Mouse (Mus musculus) midbrain, postnatal 0 days (tissue): ENCODE results near the gene Ddx27. TPM values are rescaled to one million over a fixed set of nuclear protein-coding genes. Genes with fewer than 3 reads are reported as not detected.
"Not testable (repeated sequence)": the region's sequence is repeated elsewhere in the genome, so short reads cannot be mapped to it uniquely, and the experiment has no call there.

Experiments
- ATAC-seq: fragments of 200-750 bp; cut with Nextera tagmentation; 2 replicates; pipeline ENCODE4 v1.8.0; 2017; ENCODE audit warnings: moderate number of reproducible peaks, mild to moderate bottlenecking, moderate TSS enrichment, moderate library complexity; ENCODE audit not compliant: low FRiP score
- DNase-seq: peaks from one replicate; pipeline ENCODE4 v3.0.0-alpha.2; 2015; ENCODE audit warnings: low spot score
- H3K27ac ChIP-seq: fragments of 300-500 bp; sonication (generic); 2 replicates; pipeline ENCODE4 v1.5.1; 2014; ENCODE audit warnings: low read depth, mild to moderate bottlenecking, low read length, mixed read lengths
- H3K27me3 ChIP-seq: fragments of 300-500 bp; sonication (generic); 2 replicates; pipeline ENCODE4 v1.6.1; 2014; ENCODE audit warnings: low read length, control low read depth, mixed read lengths; ENCODE audit not compliant: insufficient read depth
- H3K36me3 ChIP-seq: fragments of 300-500 bp; sonication (generic); 2 replicates; pipeline ENCODE4 v1.6.1; 2014; ENCODE audit warnings: low read length, control low read depth, mixed read lengths; ENCODE audit not compliant: insufficient read depth
- H3K4me1 ChIP-seq: fragments of 300-500 bp; sonication (generic); 2 replicates; pipeline ENCODE4 v1.6.1; 2014; ENCODE audit warnings: mild to moderate bottlenecking, control low read depth, antibody characterized with exemption, low read length, mixed read lengths; ENCODE audit not compliant: insufficient read depth
- H3K4me2 ChIP-seq: fragments of 300-500 bp; sonication (generic); 2 replicates; pipeline ENCODE4 v1.6.1; 2014; ENCODE audit warnings: low read depth, mild to moderate bottlenecking, low read length, mixed read lengths; ENCODE audit not compliant: poor library complexity, severe bottlenecking
- H3K4me3 ChIP-seq: fragments of 300-500 bp; sonication (generic); 2 replicates; pipeline ENCODE4 v1.5.1; 2014; ENCODE audit warnings: low read depth, mild to moderate bottlenecking, low read length, moderate library complexity
- H3K9ac ChIP-seq: fragments of 300-500 bp; sonication (generic); replicated peaks from 2 replicates; pipeline ENCODE4 v1.6.1; 2014; ENCODE audit warnings: mild to moderate bottlenecking, low read length, moderate library complexity, mixed read lengths; ENCODE audit not compliant: poor library complexity, severe bottlenecking
- H3K9me3 ChIP-seq: fragments of 300-500 bp; sonication (generic); 2 replicates; pipeline ENCODE4 v1.6.1; 2016; ENCODE audit warnings: low read length, control low read depth
- CTCF ChIP-seq: IDR thresholded peaks from 2 replicates; pipeline ENCODE4 v1.5.1; 2016; ENCODE audit warnings: antibody characterized with exemption, mild to moderate bottlenecking
- whole genome bisulfite sequencing: fragments of 180-500 bp; shearing (Covaris S2); extraction: QIAGEN DNeasy Blood & Tissue Kit; methylation state at CpG from one replicate; pipeline ENCODE4 v1.1.7; 2014; 5-methylcytosine and 5-hydroxymethylcytosine counted together
- polyA plus RNA-seq: library from polyadenylated mRNA; unstranded; fragments of >200 nt; fragmentation: Nextera tagmentation; extraction: Ambion mirVana; gene quantifications from 2 replicates; pipeline ENCODE4 v1.2.1, GENCODE M21; 2015
- total RNA-seq: library from RNA; depleted of rRNA; stranded (reverse); fragments of >200 nt; gene quantifications from 2 replicates; pipeline ENCODE4 v1.2.3, GENCODE M21; 2014

Ddx27 gene
- total and polyA plus RNA-seq, 2 experiments from 2014 or later = 29.5 to 38.6 TPM

DNA sequence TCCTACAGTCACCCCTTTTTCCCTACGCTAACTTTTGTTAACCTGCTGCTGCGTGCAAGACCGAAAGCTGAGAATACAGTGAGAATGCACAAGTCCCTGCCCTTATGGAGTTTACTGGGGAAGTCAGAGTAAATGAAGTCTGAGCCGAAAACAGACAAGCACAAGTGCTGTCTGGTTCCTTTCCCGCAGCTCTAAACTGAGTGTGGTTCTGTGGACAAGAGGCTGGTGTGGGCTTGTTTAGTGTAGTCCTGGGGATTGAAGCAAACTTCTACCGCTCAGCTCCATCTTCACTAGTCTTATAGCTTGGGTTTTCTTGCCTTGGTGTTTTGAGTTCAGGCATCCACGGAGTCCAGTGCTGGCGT lies 18.5 kb upstream of the Ddx27 start:
- H3K4me1 ChIP-seq = peaks cover 4% of the 10 kb centered on the region; the same call in 1 of the 2 replicates
- no peaks in the 10 kb centered on the region for H3K9me3 ChIP-seq
- H3K27me3 ChIP-seq = no peaks in the 10 kb centered on the region
- peak overlapping the region; percentile 96 for H3K27ac ChIP-seq
- TF ChIP-seq CTCF = no peak
- DNase-seq = no peak
- no peaks in the 10 kb centered on the region for H3K36me3 ChIP-seq
- peak; percentile 36; the same call in 1 of the 2 replicates for ATAC-seq
- WGBS = 41% methylated on average over 8 of the region's 8 CpGs
- peak overlapping the region; percentile 96 for H3K4me3 ChIP-seq
- H3K4me2 ChIP-seq = peak overlapping the region; percentile 43
- peak overlapping the region; percentile 99; the same call in 1 of the 2 replicates for H3K9ac ChIP-seq

DNA sequence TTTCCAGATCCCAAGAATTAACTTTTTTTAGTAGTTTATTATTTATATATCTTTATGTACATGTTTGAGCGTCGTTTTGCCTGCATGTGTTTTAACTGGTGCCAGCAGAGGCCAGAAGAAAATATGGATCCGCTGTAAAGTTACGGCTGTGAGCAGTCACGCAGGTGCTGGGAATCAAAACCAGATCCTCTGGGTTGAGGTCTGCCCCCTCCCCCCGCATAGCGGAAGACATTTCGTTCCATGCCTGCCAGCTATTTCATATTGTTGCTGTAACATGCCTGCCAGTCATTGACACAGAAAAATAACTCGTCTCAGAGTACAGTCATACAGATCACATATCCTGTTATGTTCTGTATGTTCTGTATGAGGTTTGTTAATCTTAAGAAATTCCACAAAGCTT lies 13.5 kb upstream of the Ddx27 start:
- DNase-seq (no peak), ATAC-seq (no peak)
- Histone ChIP-seq H3K36me3 (no peaks in the 10 kb centered on the region), H3K4me1 (no peaks in the 10 kb centered on the region), H3K27ac (no peak overlapping the region), H3K4me2 (no peak overlapping the region), H3K9ac (no peak overlapping the region), H3K27me3 (no peaks in the 10 kb centered on the region), H3K4me3 (no peak overlapping the region), H3K9me3 (no peaks in the 10 kb centered on the region)
- TF ChIP-seq CTCF = no peak
- WGBS = 86% methylated on average over 9 of the region's 9 CpGs

- H3K4me1 ChIP-seq = no peaks in the 10 kb centered on the region
Observed at GRCm38 (mm10) chr2:167004099-167004854, 10.7 kb upstream of the Ddx27 start.

DNA sequence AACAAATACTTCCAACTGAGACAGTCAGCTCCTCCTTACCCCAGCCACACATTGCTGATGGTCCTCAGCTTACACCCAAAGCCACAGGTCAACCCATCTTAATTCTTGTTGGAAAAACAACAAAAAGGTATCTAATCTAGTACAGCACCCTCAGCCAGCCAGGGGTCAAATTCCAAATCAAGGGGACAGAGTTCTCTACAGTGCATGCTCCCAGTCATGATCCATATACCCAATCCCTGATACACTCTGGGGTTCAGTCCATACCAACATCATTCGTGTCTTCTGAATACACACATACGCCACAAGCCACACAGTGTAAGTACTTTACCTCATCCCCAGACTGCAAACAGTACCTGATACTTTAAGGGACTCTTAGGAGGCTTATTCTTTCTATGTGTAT lies 8.6 kb upstream of the Ddx27 start:
- Histone ChIP-seq H3K36me3 (no peaks in the 10 kb centered on the region), H3K4me1 (no peaks in the 10 kb centered on the region), H3K4me3 (no peak overlapping the region), H3K9me3 (no peaks in the 10 kb centered on the region), H3K27me3 (no peaks in the 10 kb centered on the region), H3K4me2 (no peak overlapping the region), H3K27ac (no peak overlapping the region), H3K9ac (no peak overlapping the region)
- 96% methylated on average over 2 of the region's 2 CpGs for WGBS
- ATAC-seq (no peak), DNase-seq (no peak)
- TF ChIP-seq CTCF = no peak

More at GRCm38 (mm10) chr2:167004099-167004854, 10.7 kb upstream of the Ddx27 start:
- ATAC-seq = no peak
- no peaks in the 10 kb centered on the region for H3K36me3 ChIP-seq
- 47% methylated on average over 8 of the region's 8 CpGs for WGBS
- TF ChIP-seq CTCF = peak; percentile 82
- no peak overlapping the region for H3K4me3 ChIP-seq
- no peaks in the 10 kb centered on the region for H3K27me3 ChIP-seq
- no peak overlapping the region for H3K27ac ChIP-seq
- H3K4me2 ChIP-seq = no peak overlapping the region
- no peak overlapping the region for H3K9ac ChIP-seq
- DNase-seq = peak; percentile 80
- no peaks in the 10 kb centered on the region for H3K9me3 ChIP-seq

- no peak overlapping the region for H3K4me3 ChIP-seq
- no peaks in the 10 kb centered on the region for H3K27me3 ChIP-seq
- DNase-seq = peak; percentile 42
- no peaks in the 10 kb centered on the region for H3K4me1 ChIP-seq
- no peak overlapping the region for H3K27ac ChIP-seq
- no peak for TF ChIP-seq CTCF
- H3K9me3 ChIP-seq = no peaks in the 10 kb centered on the region
- 75% methylated on average over 13 of the region's 13 CpGs for WGBS
- no peak for ATAC-seq
- no peaks in the 10 kb centered on the region for H3K36me3 ChIP-seq
- H3K4me2 ChIP-seq = no peak overlapping the region
- H3K9ac ChIP-seq = no peak overlapping the region
Observed at GRCm38 (mm10) chr2:167007001-167007491, 7.9 kb upstream of the Ddx27 start.

DNA sequence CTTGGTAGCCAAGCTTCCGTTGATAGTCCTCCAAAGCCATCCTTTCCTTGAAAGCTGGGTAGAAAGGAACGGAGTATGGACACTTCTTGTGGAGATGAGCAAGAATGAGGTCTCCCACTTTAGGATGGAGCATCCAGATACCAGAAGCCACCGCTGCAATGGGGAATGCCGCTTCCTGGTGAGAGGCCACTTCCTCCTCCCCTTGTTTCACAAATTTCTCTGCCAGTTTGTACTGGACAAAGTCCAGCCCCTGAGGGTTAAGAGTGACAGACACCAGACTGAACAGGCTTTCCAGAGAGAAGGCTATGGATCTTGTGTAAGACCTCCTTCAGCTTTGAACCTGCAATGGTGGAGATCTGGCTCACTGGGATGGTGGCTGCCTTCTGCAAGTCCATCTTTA lies 7.4 kb upstream of the Ddx27 start:
- H3K9ac ChIP-seq, H3K4me3 ChIP-seq, H3K4me1 ChIP-seq, DNase-seq, H3K4me2 ChIP-seq, H3K27me3 ChIP-seq, ATAC-seq, H3K9me3 ChIP-seq, H3K36me3 ChIP-seq, H3K27ac ChIP-seq: not testable (repeated sequence)
- WGBS = 83% methylated on average over 4 of the region's 4 CpGs
